Mouse (Mus musculus) limb, embryonic 14.5 days (tissue): ENCODE measurements around the gene Lix1l. TPM values are rescaled to one million over a fixed set of nuclear protein-coding genes. Genes with fewer than 3 reads are reported as not detected.
"Not testable (repeated sequence)": the region's sequence is repeated elsewhere in the genome, so short reads cannot be mapped to it uniquely, and the experiment has no call there.

ENCODE experiments used
- ATAC-seq: fragments of 200-750 bp; cut with Nextera tagmentation; 2 replicates; pipeline ENCODE4 v1.8.0; 2017; ENCODE audit warnings: low read depth, moderate number of reproducible peaks, moderate TSS enrichment; ENCODE audit not compliant: low FRiP score
- DNase-seq: peaks from one replicate; pipeline ENCODE4 v3.0.0-alpha.2; 2015; ENCODE audit warnings: low spot score
- H3K27ac ChIP-seq: fragments of 300-500 bp; sonication (generic); replicated peaks from 2 replicates; pipeline ENCODE4 v1.5.1; 2014; ENCODE audit warnings: low read depth, mild to moderate bottlenecking, low read length, moderate library complexity, mixed read lengths
- H3K27me3 ChIP-seq: fragments of 300-500 bp; sonication (generic); 2 replicates; pipeline ENCODE4 v1.6.1; 2014; ENCODE audit warnings: low read length, mixed read lengths; ENCODE audit not compliant: control insufficient read depth, insufficient read depth
- H3K36me3 ChIP-seq: fragments of 300-500 bp; sonication (generic); 2 replicates; pipeline ENCODE4 v1.6.1; 2014; ENCODE audit warnings: mild to moderate bottlenecking, low read length, moderate library complexity, mixed read lengths; ENCODE audit not compliant: control insufficient read depth, insufficient read depth
- H3K4me1 ChIP-seq: fragments of 300-500 bp; sonication (generic); 2 replicates; pipeline ENCODE4 v1.6.1; 2014; ENCODE audit warnings: antibody characterized with exemption, low read length, mixed read lengths; ENCODE audit not compliant: control insufficient read depth, insufficient read depth
- H3K4me2 ChIP-seq: fragments of 300-500 bp; sonication (generic); replicated peaks from 2 replicates; pipeline ENCODE4 v1.6.1; 2014; ENCODE audit warnings: low read depth, mild to moderate bottlenecking, low read length, moderate library complexity; ENCODE audit not compliant: severe bottlenecking
- H3K4me3 ChIP-seq: fragments of 300-500 bp; sonication (generic); replicated peaks from 2 replicates; pipeline ENCODE4 v1.5.1; 2014; ENCODE audit warnings: low read length
- H3K9ac ChIP-seq: fragments of 300-500 bp; sonication (generic); 2 replicates; pipeline ENCODE4 v1.6.1; 2014; ENCODE audit warnings: mild to moderate bottlenecking, low read depth, low read length, moderate library complexity; ENCODE audit not compliant: severe bottlenecking
- H3K9me3 ChIP-seq: fragments of 300-500 bp; sonication (generic); 2 replicates; pipeline ENCODE4 v1.6.1; 2016; ENCODE audit warnings: low read length; ENCODE audit not compliant: control insufficient read depth
- POLR2A ChIP-seq: fragments of 200-500 bp; IDR thresholded peaks from 2 replicates; pipeline ENCODE4 v1.8.0; 2012; ENCODE audit warnings: inconsistent platforms, mild to moderate bottlenecking, moderate library complexity, borderline replicate concordance; ENCODE audit not compliant: insufficient read depth, insufficient read length; ENCODE audit errors: extremely low read depth
- WGBS: fragments of 180-500 bp; shearing (Covaris S2); extraction: QIAGEN DNeasy Blood & Tissue Kit; methylation state at CpG from one replicate; pipeline ENCODE4 v1.1.7; 2014; 5-methylcytosine and 5-hydroxymethylcytosine counted together
- polyA plus RNA-seq, 2 experiments: library from polyadenylated mRNA; depleted of rRNA in 1 of 2; stranded (reverse) in 1 of 2; unstranded in 1 of 2; fragments of >200 nt; fragmentation: Nextera tagmentation in 1 of 2; extraction: Ambion mirVana in 1 of 2; gene quantifications; 2 replicates each; pipeline versions ENCODE4 v1.2.1 to v1.2.3; 2012 to 2014

The Lix1l gene
- polyA plus RNA-seq, 2 experiments: 8.9 to 84.2 TPM

DNA sequence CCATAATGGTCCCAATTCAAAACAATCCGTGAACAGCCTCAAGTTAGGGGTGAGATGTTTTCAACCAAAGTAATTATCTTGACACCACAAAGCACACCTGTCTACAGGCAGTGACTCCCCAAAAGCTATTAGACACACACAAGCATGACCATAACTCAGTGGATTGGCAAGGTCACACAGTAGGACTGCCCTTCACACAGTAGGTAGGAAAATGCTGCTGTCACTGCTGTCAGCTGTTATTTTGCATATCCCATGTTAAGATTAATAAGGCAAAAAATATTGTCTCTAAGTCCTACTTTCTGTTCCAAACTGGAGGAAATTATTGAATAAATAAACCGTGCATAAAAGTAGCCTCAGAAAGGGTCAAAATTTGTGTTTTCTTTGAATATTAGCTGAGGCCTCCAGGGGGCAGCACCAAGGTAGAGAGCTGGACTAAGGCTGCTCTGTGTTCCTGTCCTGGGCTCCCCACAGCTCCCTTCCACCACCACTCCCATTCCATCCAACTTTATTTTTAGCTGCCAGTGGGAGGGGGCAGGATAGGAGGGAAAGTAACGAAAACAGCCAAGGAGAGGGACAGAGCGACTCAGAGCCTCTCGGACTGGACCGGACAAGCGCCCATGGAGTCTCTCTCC, 44.2 kb downstream of the Lix1l start, which contains the start of gene Itga10:
TSS of gene Itga10 (plus strand) at position 567 of the 632 bp plus-strand sequence.
- DNase-seq: peak; percentile 63
- peak; percentile 72 for ATAC-seq
- Histone ChIP-seq H3K36me3 (peaks cover 46% of the 10 kb centered on the region), H3K4me1 (0 out of 2 replicates have a peak, but pooled peaks cover 5% of the 10 kb centered on the region), H3K4me2 (peak within 1 kb of the TSS; percentile 10; the same call in 1 of the 2 replicates), H3K9me3 (no peaks in the 10 kb centered on the region), H3K27ac (no peak within 1 kb of the TSS), H3K4me3 (peak within 1 kb of the TSS; percentile 15), H3K9ac (no peak within 1 kb of the TSS), H3K27me3 (no peaks in the 10 kb centered on the region)
- TF ChIP-seq POLR2A: no peak
- WGBS: 65% methylated on average over 7 of the region's 7 CpGs

DNA sequence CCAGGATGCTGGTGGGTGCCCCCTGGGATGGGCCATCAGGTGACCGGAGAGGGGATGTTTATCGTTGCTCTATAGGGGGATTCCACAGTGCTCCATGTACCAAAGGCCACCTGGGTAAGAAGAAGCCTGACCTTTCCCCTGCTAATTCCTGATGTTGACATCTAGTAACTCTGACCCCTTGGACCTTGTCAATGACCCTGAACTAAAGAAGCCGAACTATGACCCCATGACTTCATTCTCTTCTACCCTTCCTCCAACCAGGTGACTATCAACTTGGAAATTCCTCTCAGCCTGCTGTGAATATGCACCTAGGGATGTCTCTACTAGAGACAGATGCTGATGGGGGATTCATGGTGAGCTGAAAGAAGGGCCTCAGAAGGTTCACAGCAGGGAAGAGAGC, 46.4 kb downstream of the Lix1l start:
- no peaks in the 10 kb centered on the region for H3K27me3 ChIP-seq
- no peak overlapping the region for H3K4me2 ChIP-seq
- no peak for ATAC-seq
- 0 out of 2 replicates have a peak, but pooled peaks cover 5% of the 10 kb centered on the region for H3K4me1 ChIP-seq
- H3K9me3 ChIP-seq: no peaks in the 10 kb centered on the region
- TF ChIP-seq POLR2A: no peak
- H3K4me3 ChIP-seq: no peak overlapping the region
- no peak for DNase-seq
- WGBS: 90% methylated on average over 3 of the region's 3 CpGs
- H3K9ac ChIP-seq: no peak overlapping the region
- H3K27ac ChIP-seq: no peak overlapping the region
- H3K36me3 ChIP-seq: peaks cover 35% of the 10 kb centered on the region

DNA sequence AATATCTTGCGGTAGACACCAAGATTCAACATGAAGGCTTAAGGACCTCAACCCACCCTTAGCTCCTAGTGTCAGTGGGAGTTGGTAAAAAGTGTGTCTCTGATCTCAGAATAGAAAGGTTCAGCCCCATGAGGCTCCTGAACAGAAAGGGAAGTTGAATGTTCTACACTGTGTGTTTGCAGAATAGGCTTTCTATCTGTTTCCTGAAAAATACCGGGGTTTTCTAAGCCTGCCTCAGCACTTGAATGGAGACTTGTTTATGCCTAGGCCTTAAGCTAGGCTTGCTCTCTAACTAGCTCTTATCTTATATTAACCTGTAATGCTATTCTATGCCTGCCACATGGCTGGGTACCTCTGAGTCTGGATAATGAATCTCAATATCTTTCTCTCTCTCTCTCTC, 60.0 kb downstream of the Lix1l start:
- DNase-seq (no peak), ATAC-seq (no peak)
- Histone ChIP-seq H3K27me3 (no peaks in the 10 kb centered on the region), H3K9ac (no peak overlapping the region), H3K36me3 (0 out of 2 replicates have a peak, but pooled peaks cover 4% of the 10 kb centered on the region), H3K9me3 (no peaks in the 10 kb centered on the region), H3K4me3 (no peak overlapping the region), H3K4me1 (peaks cover 16% of the 10 kb centered on the region), H3K4me2 (no peak overlapping the region), H3K27ac (no peak overlapping the region)
- WGBS: 84% methylated on average over 2 of the region's 2 CpGs
- no peak for TF ChIP-seq POLR2A

DNA sequence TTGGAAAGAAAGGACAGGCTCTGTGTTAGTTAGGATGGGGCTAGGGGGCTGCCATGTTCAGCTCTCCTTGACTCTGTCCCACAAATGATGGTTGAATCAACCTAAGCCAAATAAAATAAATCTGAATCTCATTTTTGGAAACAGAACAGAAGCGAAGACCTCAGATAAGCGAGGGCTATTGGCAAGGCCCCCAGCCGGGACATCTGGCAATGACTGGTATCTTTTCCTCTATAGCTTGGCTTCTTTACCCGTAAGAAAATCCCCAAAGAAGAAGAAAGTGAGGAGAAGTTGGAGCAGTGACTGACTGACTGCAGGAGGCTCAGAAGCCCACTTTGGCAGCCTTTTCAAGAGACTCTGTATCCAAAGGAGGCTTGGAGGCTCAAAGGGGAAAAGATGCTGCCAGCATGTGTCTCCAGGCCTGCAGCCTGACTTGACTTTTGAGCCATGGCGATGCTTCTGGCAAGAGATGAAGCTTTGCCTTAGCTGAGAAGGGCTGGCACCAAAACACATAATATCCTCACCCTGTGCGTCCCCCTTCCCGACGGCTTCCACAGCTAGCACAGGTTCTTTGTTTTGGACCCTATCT, 61.9 kb downstream of the Lix1l start:
- Histone ChIP-seq H3K4me2 (peak overlapping the region; percentile 52), H3K9me3 (no peaks in the 10 kb centered on the region), H3K4me3 (peak overlapping the region; percentile 23), H3K9ac (peak overlapping the region; percentile 37; the same call in 1 of the 2 replicates), H3K27me3 (no peaks in the 10 kb centered on the region), H3K27ac (peak overlapping the region; percentile 86), H3K4me1 (peaks cover 16% of the 10 kb centered on the region), H3K36me3 (no peaks in the 10 kb centered on the region)
- no peak for ATAC-seq
- 45% methylated on average over 8 of the region's 8 CpGs for WGBS
- DNase-seq: no peak
- no peak for TF ChIP-seq POLR2A

DNA sequence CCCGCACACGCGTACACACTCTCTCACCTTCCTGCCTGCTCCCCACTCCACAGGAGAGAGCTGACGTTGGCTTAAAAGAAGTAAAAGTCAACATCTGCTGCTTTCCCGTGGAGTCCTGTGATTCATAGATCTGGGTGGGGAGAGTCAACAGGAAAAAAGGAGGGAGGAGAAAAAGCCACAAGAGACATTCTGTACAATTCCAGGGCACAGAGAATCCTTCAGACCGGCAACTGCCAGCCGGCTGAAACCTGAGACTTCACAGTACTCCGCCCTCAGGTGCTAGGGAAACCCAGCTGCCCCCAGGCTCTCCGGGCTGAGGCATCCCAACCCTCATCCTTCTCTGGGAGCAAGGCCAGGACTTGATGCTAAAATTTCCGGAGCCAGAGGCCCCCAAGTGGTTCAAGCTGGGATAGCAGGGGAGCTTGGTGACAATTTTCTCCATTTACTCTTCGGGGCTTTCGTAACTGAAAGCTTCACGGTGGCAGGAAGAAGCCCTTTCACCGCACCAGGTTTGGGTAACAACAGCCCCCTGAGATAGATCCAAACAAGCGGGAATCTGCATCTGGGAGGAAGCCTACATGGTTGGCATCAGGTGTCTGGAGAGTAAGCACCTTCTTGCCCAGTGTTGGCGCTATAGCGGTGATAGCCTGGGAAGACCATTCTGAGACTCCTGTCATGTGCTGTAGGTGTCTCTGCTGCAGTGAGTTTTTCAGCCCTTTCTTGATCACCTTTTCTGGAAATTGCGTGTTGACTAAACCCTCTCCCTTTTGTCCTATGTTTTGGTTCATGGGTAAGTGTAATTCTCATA, 62.7 kb downstream of the Lix1l start:
- DNase-seq: peak; percentile 93
- ATAC-seq: peak; percentile 92
- peaks cover 16% of the 10 kb centered on the region for H3K4me1 ChIP-seq
- WGBS: 5% methylated on average over 18 of the region's 18 CpGs
- H3K4me3 ChIP-seq: peak overlapping the region; percentile 23
- peak overlapping the region; percentile 86 for H3K27ac ChIP-seq
- peak overlapping the region; percentile 37; the same call in 1 of the 2 replicates for H3K9ac ChIP-seq
- TF ChIP-seq POLR2A: no peak
- no peaks in the 10 kb centered on the region for H3K9me3 ChIP-seq
- H3K4me2 ChIP-seq: peak overlapping the region; percentile 52
- no peaks in the 10 kb centered on the region for H3K27me3 ChIP-seq
- H3K36me3 ChIP-seq: no peaks in the 10 kb centered on the region

DNA sequence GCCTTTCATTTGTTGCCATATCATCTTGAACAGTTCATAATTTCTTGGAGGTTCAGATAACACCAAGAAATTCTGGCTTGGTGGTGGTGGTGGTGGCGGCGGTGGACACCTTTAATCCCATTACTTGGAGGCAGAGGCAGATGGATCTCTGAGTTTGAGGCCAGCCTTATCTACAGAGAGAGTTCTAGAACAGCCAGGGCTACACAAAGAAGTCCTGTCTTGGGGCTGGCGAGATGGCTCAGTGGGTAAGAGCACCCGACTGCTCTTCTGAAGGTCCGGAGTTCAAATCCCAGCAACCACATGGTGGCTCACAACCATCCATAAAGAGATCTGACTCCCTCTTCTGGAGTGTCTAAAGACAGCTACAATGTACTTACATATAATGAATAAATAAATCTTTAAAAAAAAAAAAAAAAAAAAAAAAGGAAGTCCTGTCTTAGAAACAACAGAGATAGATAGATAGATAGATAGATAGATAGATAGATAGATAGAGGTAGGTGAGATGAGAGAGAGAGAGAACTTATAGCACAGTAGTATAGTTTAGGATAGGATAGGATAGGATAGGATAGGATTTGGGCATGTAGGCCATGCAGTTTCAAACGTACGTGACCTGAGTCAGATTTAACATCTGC, 64.9 kb downstream of the Lix1l start:
- WGBS: 86% methylated on average over 7 of the region's 7 CpGs
- not testable (repeated sequence) for DNase-seq, H3K9ac ChIP-seq, ATAC-seq, H3K4me2 ChIP-seq, H3K4me3 ChIP-seq, H3K27ac ChIP-seq, H3K27me3 ChIP-seq, H3K9me3 ChIP-seq, H3K36me3 ChIP-seq
- peaks cover 24% of the 10 kb centered on the region for H3K4me1 ChIP-seq
